Mouse (Mus musculus) brain, embryonic 14.5 days (tissue): ENCODE measurements around the gene Chchd5.

ENCODE experiments used
- CTCF ChIP-seq: fragments of 200-500 bp; IDR thresholded peaks from 2 replicates; pipeline ENCODE4 v1.5.1; 2012; ENCODE audit warnings: inconsistent platforms, mild to moderate bottlenecking, moderate library complexity, borderline replicate concordance; ENCODE audit not compliant: insufficient read depth, insufficient read length; ENCODE audit errors: extremely low read depth
- POLR2A ChIP-seq: fragments of 200-500 bp; IDR thresholded peaks from 2 replicates; pipeline ENCODE4 v1.6.1; 2012; ENCODE audit warnings: mild to moderate bottlenecking, inconsistent platforms, borderline replicate concordance; ENCODE audit not compliant: poor library complexity, insufficient read depth, insufficient read length, severe bottlenecking; ENCODE audit errors: extremely low read depth

- TF ChIP-seq POLR2A (no peak), CTCF (no peak)
These were observed 52.0 kb downstream of the Chchd5 start for GRCm38 (mm10) chr2:129181509-129181908.
